Mouse (Mus musculus): ENCODE data around the gene Ctr9. TPM values are rescaled to one million over a fixed set of nuclear protein-coding genes. Genes with fewer than 3 reads are reported as not detected.

Gene Ctr9
- total and polyA plus RNA-seq, 3 experiments: 27.4 to 34.3 (median 31.7) TPM

- in situ Hi-C loops (cut with MboI; ENCODE audit: low pct_ligation_motif_present, low pct_unique_long_range_greater_than_20kb, low sequenced_read_pairs) (no loop called here), dilution Hi-C loops (cut with MboI; ENCODE audit: extremely low pct_ligation_motif_present, extremely low pct_unique_long_range_greater_than_20kb, low sequenced_read_pairs) (no loop called here)
- no peak overlapping the region for H3K4me3 ChIP-seq (replicated peaks in 1 of 3; ENCODE audit: low read depth in 2 of 3, low read length in 2 of 3, poor library complexity in 1 of 3)
- no peaks in the 10 kb centered on the region for H3K36me3 ChIP-seq (replicated peaks in 1 of 2; ENCODE audit: control insufficient read depth in 1 of 2, insufficient read depth in 1 of 2, low read length in 1 of 2)
- H3K4me2 ChIP-seq (ENCODE audit: insufficient read depth, low read depth, poor library complexity, severe bottlenecking): no peak overlapping the region
- no peaks in the 10 kb centered on the region for H3K79me2 ChIP-seq (replicated peaks; ENCODE audit: control insufficient read depth, extremely low read depth, insufficient read depth, poor library complexity, severe bottlenecking)
- TF ChIP-seq CTCF (conservative IDR thresholded peaks at IDR 0.05 in 1 of 2, IDR thresholded peaks at IDR 0.05 in 1 of 2; ENCODE audit: low read depth in 2 of 2, low read length in 2 of 2) (no peak), IRF4 (IDR thresholded peaks at IDR 0.05; ENCODE audit: low read depth, low read length) (no peak), NRF1 (IDR thresholded peaks at IDR 0.05; ENCODE audit: low read depth, low read length) (no peak), HCFC1 (IDR thresholded peaks at IDR 0.05; ENCODE audit: low read depth, low read length) (no peak), USF2 (conservative IDR thresholded peaks at IDR 0.05; ENCODE audit: low read depth, low read length) (no peak), TBP (conservative IDR thresholded peaks at IDR 0.05; ENCODE audit: low read depth, low read length) (no peak), ZKSCAN1 (IDR thresholded peaks at IDR 0.05; ENCODE audit: borderline replicate concordance, low read depth, low read length) (no peak), GABPA (IDR thresholded peaks at IDR 0.05; ENCODE audit: insufficient replicate concordance, low read depth, low read length) (no peak), JUND (conservative IDR thresholded peaks at IDR 0.05; ENCODE audit: low read depth, low read length) (no peak), MEF2A (IDR thresholded peaks at IDR 0.05; ENCODE audit: borderline replicate concordance, low read depth, low read length) (no peak), RAD21 (IDR thresholded peaks at IDR 0.05; ENCODE audit: low read depth, low read length) (no peak)
- no peak for DNase-seq (ENCODE audit: extremely low read depth)
- no peak overlapping the region for H3K27ac ChIP-seq (ENCODE audit: insufficient read depth, low read depth)
- H3K4me1 ChIP-seq (ENCODE audit: control insufficient read depth in 1 of 2, insufficient read depth in 2 of 2): 0 out of 4 replicates have a peak, but pooled peaks cover 0 to 3% of the 10 kb centered on the region in 2 experiments
- H3K9me3 ChIP-seq (replicated peaks; ENCODE audit: low read length): no peaks in the 10 kb centered on the region
- H3K9ac ChIP-seq (ENCODE audit: insufficient read depth, low read depth): no peak overlapping the region
- H3K27me3 ChIP-seq (replicated peaks): no peaks in the 10 kb centered on the region
Observed at GRCm38 (mm10) chr7:110990356-110991220, 38.2 kb upstream of the Ctr9 start.

- no peaks in the 10 kb centered on the region for H3K36me3 ChIP-seq (replicated peaks in 1 of 2; ENCODE audit: control insufficient read depth in 1 of 2, insufficient read depth in 1 of 2, low read length in 1 of 2)
- H3K4me3 ChIP-seq (replicated peaks in 1 of 3; ENCODE audit: low read depth in 2 of 3, low read length in 2 of 3, poor library complexity in 1 of 3): no peak overlapping the region
- 0 out of 4 replicates have a peak, but pooled peaks cover 0 to 3% of the 10 kb centered on the region in 2 experiments for H3K4me1 ChIP-seq (ENCODE audit: control insufficient read depth in 1 of 2, insufficient read depth in 2 of 2)
- TF ChIP-seq SIN3A (IDR thresholded peaks at IDR 0.05; ENCODE audit: low read length) (no peak), RCOR1 (conservative IDR thresholded peaks at IDR 0.05; ENCODE audit: low read depth, low read length) (no peak), BHLHE40 (IDR thresholded peaks at IDR 0.05; ENCODE audit: low read depth, low read length) (no peak), NRF1 (IDR thresholded peaks at IDR 0.05; ENCODE audit: low read depth, low read length) (no peak), PAX5 (IDR thresholded peaks at IDR 0.05; ENCODE audit: low read length) (no peak), ETS1 (conservative IDR thresholded peaks at IDR 0.05; ENCODE audit: low read depth, low read length) (no peak), ZNF384 (IDR thresholded peaks at IDR 0.05; ENCODE audit: low read depth, low read length) (no peak), RAD21 (IDR thresholded peaks at IDR 0.05; ENCODE audit: low read depth, low read length) (no peak), EP300 (IDR thresholded peaks at IDR 0.05; ENCODE audit: low read length) (no peak), NELFE (IDR thresholded peaks at IDR 0.05; ENCODE audit: low read depth, low read length) (no peak), IRF4 (IDR thresholded peaks at IDR 0.05; ENCODE audit: low read depth, low read length) (no peak), ZMIZ1 (IDR thresholded peaks at IDR 0.05; ENCODE audit: low read depth, low read length) (no peak), MAX (IDR thresholded peaks at IDR 0.05; ENCODE audit: low read length) (no peak), MAZ (IDR thresholded peaks at IDR 0.05; ENCODE audit: low read depth, low read length) (no peak)
- dilution Hi-C loops (cut with MboI; ENCODE audit: extremely low pct_ligation_motif_present, extremely low pct_unique_long_range_greater_than_20kb, low sequenced_read_pairs) (no loop called here), in situ Hi-C loops (cut with MboI; ENCODE audit: low pct_ligation_motif_present, low pct_unique_long_range_greater_than_20kb, low sequenced_read_pairs) (no loop called here)
- no peak overlapping the region for H3K9ac ChIP-seq (ENCODE audit: insufficient read depth, low read depth)
- no peaks in the 10 kb centered on the region for H3K79me2 ChIP-seq (replicated peaks; ENCODE audit: control insufficient read depth, extremely low read depth, insufficient read depth, poor library complexity, severe bottlenecking)
- H3K27ac ChIP-seq (ENCODE audit: insufficient read depth, low read depth): no peak overlapping the region
- H3K9me3 ChIP-seq (replicated peaks; ENCODE audit: low read length): no peaks in the 10 kb centered on the region
- H3K4me2 ChIP-seq (ENCODE audit: insufficient read depth, low read depth, poor library complexity, severe bottlenecking): no peak overlapping the region
- H3K27me3 ChIP-seq (replicated peaks): no peaks in the 10 kb centered on the region
- no peak for DNase-seq (ENCODE audit: extremely low read depth)
Observed at GRCm38 (mm10) chr7:110991221-110991494, 37.6 kb upstream of the Ctr9 start.

Measured in CH12.LX (cell line).